Mouse (Mus musculus): ENCODE results near the gene Olfr821.
"Not testable (repeated sequence)": the region's sequence is repeated elsewhere in the genome, so short reads cannot be mapped to it uniquely, and the experiment has no call there.

Gene Olfr821

DNA sequence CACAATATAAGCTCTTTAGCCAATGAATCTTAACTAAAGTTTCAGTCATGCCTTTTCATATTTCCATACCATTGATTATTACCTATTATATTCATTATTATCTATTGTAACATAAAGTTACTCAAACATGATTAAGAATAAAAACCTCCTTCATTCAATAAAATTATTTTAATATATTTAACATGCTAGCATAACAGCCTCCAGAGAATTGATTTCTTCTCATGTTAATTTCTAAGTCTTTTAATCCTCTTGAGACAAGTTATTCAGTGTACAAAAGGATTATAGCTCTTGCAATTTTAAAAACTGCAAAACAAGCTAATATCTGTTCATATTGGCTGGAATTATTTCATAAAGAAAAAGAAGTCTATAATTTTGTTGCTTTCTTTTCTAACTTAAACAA, at the start of gene Olfr821:
Olfr821 (plus strand) TSS at position 301 of the 400 bp plus-strand sequence.
- DNase-seq (ENCODE audit: low read depth, low spot score) = no peak

DNA sequence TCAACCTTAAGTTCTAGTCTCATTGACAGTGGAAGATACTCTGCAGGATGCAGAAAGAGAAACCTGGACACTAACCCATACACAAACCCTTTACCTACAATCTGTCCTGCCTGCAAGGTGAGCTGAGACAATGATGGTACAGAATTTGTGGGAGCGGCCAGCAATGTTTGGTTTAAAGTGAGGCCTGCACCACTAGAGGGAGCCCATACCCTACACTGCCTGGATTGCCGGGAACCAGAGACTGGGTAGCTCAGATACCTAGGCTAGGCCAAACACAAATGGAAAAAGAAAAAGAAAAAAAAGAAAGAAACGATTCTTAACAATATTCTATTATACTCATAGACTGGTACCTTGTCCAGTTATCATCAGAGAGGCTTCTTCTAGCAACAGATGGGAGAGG, 48.3 kb upstream of the Olfr821 start:
- not testable (repeated sequence) for DNase-seq (ENCODE audit: low read depth, low spot score)

DNA sequence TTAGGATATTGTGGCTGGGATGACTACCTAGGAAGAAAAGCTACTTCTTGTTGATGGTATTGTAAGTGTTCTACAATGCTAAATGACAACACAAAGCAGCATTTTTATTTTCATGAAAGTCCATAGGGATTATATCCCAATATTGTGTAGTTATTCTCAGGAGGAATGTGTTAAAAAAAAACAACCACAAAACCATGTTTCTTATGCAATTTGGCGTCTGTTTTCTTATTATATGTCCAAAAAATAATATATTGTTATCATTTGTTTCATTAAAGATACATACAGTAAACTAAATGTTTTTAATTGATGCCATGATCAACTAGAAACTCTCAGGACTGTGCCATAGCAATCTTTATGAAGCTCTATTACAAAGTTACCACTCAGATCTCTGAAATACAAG, 45.2 kb upstream of the Olfr821 start, which contains the start of gene Gm10310:
Gm10310 (minus strand) TSS at position 101 of the 400 bp plus-strand sequence.
- not testable (repeated sequence) for DNase-seq (ENCODE audit: low read depth, low spot score)

DNA sequence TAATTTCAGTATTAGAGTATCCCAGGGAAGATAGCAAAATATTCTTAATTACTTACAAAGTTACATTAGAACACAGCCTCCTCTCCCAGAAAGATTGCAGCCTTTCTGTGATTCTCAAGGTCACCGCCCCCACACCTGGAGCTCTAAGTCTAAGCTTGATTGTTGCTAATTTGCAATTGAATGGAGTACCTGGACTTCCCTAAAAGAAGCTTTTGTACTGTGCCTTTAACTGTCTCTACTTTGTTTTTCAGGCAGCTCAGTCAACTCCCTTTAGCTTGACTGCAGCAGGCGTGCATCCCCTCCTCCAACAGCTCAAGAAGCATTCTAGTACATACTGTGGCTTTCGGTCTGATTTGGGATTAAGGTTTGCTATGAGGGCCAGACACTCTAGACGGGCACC, 26.0 kb upstream of the Olfr821 start:
- DNase-seq (ENCODE audit: low read depth, low spot score) = not testable (repeated sequence)

DNA sequence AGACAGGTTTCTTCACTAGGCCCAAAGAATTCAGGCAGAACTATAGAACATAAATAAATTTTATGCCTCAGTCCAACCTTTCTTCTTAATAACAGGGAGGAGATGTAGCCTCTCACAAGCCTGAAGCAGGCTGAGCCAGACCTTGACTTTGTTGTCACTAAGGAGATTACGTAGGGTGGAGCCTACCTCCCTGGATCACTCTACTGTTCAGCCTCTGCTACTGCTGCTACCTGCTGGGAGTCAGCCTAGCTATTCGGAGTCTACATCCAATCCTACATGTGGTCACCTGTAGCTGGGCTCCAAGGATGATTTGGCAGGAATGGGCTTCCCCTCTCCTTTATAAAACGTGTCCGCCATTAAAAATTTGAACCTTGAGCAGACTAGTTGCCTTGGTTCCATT, 24.8 kb upstream of the Olfr821 start:
- DNase-seq (ENCODE audit: low read depth, low spot score) = not testable (repeated sequence)

DNA sequence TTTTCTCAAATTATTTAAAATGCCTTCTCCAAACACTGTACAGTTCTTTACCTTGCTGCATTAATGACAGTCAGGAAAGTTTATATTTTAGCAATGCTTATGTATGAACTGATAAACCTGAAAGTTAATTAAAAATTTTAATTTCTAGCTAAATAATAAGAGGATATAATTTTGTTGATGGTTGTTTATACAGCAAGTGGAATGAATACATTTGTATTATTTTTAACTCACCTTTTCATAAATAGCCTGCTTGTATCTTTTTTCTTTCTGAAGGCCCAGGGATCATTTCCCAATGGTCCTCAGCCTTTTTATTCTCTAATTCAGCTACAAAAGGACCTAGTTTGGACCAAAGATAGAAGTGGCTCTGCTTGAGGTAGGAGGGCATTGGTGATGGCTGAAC, 17.8 kb upstream of the Olfr821 start, which contains the start of gene Olfr820:
Olfr820 (plus strand) TSS at position 301 of the 400 bp plus-strand sequence.
- no peak for DNase-seq (ENCODE audit: low read depth, low spot score)

DNA sequence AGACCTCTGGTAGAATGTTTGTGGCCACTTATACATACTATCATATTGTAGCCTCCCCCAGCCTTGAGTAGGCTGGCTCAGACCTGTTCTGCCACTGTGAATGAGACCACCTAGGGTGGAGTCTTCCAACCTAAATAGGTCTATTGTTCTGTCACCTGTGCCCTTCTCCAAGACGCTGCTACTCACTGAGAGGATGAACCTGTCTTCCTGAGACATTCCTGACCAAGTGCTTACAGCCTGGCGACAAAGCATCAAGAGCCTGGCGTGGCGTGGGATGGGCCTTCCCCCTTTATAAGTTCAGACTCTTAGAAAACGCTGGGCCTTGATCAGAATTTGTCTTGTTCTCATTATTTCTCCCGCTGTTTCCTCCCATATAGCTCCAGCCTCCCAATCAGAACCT, 6.9 kb downstream of the Olfr821 start:
- no peak for DNase-seq (ENCODE audit: low read depth, low spot score)

DNA sequence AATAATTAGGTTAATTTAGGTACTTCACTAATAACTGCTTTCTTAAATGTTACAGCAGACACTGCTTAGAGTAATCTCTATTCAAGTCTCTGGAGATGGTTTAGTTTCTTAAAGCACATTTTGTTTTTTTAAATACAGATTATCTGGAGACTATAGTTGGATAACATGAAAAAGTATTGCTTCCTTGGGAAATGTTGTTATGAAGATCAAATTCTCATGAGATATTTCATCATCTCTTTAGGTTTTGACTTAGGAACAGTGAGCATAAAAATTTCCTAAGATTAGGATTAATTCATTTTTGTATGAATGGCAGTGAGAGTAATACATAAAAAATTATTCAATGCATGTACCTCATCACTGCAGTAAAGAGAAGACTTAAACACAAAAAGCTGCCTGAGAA, 40.8 kb downstream of the Olfr821 start, which contains the start of gene Olfr822:
Olfr822 (plus strand) TSS at position 301 of the 400 bp plus-strand sequence.
- no peak for DNase-seq (ENCODE audit: low read depth, low spot score)
